Mouse (Mus musculus): ENCODE data around the gene Serpine2.

The Serpine2 gene

DNA sequence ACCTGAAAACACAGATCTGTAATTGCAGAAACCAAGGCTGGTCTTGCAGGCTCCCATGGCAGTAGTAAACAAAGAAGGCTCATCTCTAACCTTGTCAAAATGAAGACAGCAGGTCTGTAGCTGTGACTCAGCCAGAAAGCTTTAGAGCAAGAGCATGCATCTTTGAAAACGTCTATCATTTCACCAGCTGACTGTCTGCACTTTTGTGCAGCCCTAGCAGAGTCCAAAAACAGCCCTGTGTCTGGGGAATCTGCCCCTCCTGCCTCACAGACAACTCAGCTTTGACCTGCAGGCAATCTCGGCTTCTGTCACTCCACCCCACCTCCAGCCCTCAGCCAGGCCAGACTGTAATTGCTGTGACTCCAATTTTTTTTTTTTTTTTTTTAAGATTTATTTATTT lies 105.6 kb downstream of the Serpine2 start:
- no peak for DNase-seq

DNA sequence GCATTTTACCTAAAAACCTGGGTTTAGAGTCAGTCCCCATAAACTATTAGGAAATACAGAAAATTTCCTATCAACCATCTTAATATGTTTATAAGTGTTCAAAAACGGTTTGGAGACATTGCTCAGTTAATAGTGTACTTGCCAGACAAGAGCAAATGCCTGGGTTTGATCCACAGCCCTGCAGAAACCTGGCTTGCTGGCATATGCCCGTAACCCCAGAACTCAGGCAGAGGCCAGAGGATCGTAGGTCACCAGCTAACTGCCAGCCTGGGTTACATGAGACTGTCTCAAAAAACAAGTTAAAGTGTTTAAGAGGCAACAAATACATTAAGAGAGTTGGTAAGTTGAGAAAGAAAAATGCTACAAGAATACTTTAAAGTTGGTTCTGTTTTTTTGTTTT lies 106.0 kb downstream of the Serpine2 start:
- DNase-seq, result no peak

DNA sequence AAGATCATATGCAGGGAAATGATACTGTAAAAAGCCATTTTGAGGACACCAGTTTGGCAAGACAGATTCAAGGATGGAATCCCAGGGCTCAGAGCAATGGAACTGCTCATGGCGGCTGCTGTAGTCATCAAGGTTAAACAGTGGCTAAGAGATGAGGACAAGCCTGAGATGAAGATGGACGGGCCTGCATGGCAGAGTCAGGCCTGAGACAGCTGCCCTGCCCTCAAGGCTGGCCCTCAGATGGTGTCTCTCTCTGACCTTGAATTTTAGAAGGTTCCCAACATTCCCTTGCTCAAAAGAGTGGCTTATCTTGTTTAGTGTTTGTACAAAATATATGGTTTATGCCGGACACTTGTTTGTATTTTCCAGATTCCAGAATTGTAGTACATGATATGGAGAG lies 107.5 kb downstream of the Serpine2 start:
- no peak for DNase-seq

GRCm38 (mm10) chr1:79752714-79753340 lies 108.2 kb downstream of the Serpine2 start:
- no peak for DNase-seq

GRCm38 (mm10) chr1:79752015-79752695 lies 108.8 kb downstream of the Serpine2 start:
- no peak for DNase-seq

DNA sequence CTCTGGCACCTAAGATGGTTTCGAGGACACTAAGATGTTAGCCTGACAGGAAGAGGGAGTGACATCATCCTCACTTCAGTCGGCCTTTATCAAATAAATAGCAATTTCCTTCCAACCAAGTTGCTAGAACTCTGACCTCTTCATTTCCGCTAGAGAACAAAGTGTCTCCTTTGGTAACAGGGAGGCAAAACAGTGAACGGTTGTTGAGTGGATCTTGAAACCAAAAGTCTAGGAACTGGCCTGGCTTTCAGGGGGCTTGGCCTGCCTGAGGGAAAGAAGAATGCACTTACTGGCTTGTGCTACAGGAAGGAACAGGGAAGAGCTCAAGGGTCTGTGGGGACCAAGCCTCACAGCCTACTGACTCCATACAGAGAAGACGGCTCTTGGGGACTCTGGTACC lies 109.8 kb downstream of the Serpine2 start:
- no peak for DNase-seq

- DNase-seq, result no peak
Observed at GRCm38 (mm10) chr1:79746056-79746455, 114.9 kb downstream of the Serpine2 start.

Data from cerebellum, adult 11-12 months (tissue).